Mouse (Mus musculus): ENCODE results near the gene Grin2b.

DNA sequence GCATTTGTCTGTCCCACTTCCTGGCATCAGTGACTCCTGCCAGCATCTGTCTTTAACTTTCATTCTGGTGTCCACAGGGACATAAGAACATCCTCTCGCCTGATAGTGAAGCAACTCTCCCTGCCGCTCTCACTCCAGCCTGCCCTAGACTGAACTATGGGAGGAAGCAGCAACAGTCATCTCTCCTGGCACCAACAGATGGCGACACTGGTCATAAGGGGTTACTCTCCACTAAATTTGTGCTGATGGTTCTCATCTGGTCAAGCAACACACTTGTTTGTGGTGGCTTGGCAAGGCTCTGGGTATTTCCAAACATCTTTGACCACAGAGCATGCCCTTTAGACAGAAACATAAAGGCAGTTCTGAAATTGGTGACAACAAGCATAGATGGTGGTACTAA lies 130.9 kb downstream of the Grin2b start:
- TF ChIP-seq SIN3A (IDR thresholded peaks at IDR 0.05; ENCODE audit: low read length) (no peak), CTCF (conservative IDR thresholded peaks at IDR 0.05 in 1 of 2, IDR thresholded peaks at IDR 0.05 in 1 of 2; ENCODE audit: low read depth in 2 of 2, low read length in 2 of 2) (no peak), MEF2A (IDR thresholded peaks at IDR 0.05; ENCODE audit: borderline replicate concordance, low read depth, low read length) (no peak)
